Mouse (Mus musculus): ENCODE results near the gene Prss43. TPM values are rescaled to one million over a fixed set of nuclear protein-coding genes. Genes with fewer than 3 reads are reported as not detected.
"Not testable (repeated sequence)": the region's sequence is repeated elsewhere in the genome, so short reads cannot be mapped to it uniquely, and the experiment has no call there.

The Prss43 gene
- polyA plus RNA-seq (2017; shearing (Covaris generic)): not detected

- no peak for ATAC-seq
Observed at GRCm38 (mm10) chr9:110826390-110826789, at the start of gene Prss43. Gene Prss43 (plus strand): TSS chr9:110826690.

GRCm38 (mm10) chr9:110778100-110778499 is 48.4 kb upstream of the Prss43 start:
- no peak for ATAC-seq

GRCm38 (mm10) chr9:110778559-110778958 is 47.9 kb upstream of the Prss43 start:
- no peak for ATAC-seq

- no peak for ATAC-seq
Observed at GRCm38 (mm10) chr9:110779242-110779913, 47.1 kb upstream of the Prss43 start.

- peak; percentile 91 for ATAC-seq
Observed at GRCm38 (mm10) chr9:110781256-110781721, 45.2 kb upstream of the Prss43 start.

GRCm38 (mm10) chr9:110781731-110782130 is 44.8 kb upstream of the Prss43 start:
- peak; percentile 7 for ATAC-seq

- ATAC-seq: no peak
Observed at GRCm38 (mm10) chr9:110783611-110784010, 42.9 kb upstream of the Prss43 start.

GRCm38 (mm10) chr9:110788169-110788568 is 38.3 kb upstream of the Prss43 start:
- ATAC-seq: no peak

- no peak for ATAC-seq
Observed at GRCm38 (mm10) chr9:110790462-110790861, 36.0 kb upstream of the Prss43 start.

GRCm38 (mm10) chr9:110797013-110797412 is 29.5 kb upstream of the Prss43 start:
- no peak for ATAC-seq

GRCm38 (mm10) chr9:110797866-110798265 is 28.6 kb upstream of the Prss43 start, which contains the start of gene Prss42:
Gene Prss42 (plus strand): TSS chr9:110798166.
- no peak for ATAC-seq

GRCm38 (mm10) chr9:110800834-110801479 is 25.5 kb upstream of the Prss43 start:
- no peak for ATAC-seq

- no peak for ATAC-seq
Observed at GRCm38 (mm10) chr9:110803294-110803693, 23.2 kb upstream of the Prss43 start.

GRCm38 (mm10) chr9:110810051-110810450 is 16.4 kb upstream of the Prss43 start:
- no peak for ATAC-seq

- ATAC-seq: no peak
Observed at GRCm38 (mm10) chr9:110813789-110814188, 12.7 kb upstream of the Prss43 start, which contains the start of gene Prss44. Gene Prss44 (plus strand): TSS chr9:110813994.

- ATAC-seq: not testable (repeated sequence)
Observed at GRCm38 (mm10) chr9:110820546-110820945, 5.9 kb upstream of the Prss43 start.

- ATAC-seq: no peak
Observed at GRCm38 (mm10) chr9:110821436-110821835, 5.1 kb upstream of the Prss43 start.

GRCm38 (mm10) chr9:110825426-110825825 is 1.1 kb upstream of the Prss43 start:
- no peak for ATAC-seq

GRCm38 (mm10) chr9:110825832-110826231 is 658 bp upstream of the Prss43 start:
- ATAC-seq: no peak

- no peak for ATAC-seq
Observed at GRCm38 (mm10) chr9:110833021-110833420, 6.5 kb downstream of the Prss43 start.

GRCm38 (mm10) chr9:110834411-110834810 is 7.9 kb downstream of the Prss43 start, which contains the start of gene Prss45:
Gene Prss45 (plus strand): TSS chr9:110834588.
- ATAC-seq: no peak

GRCm38 (mm10) chr9:110834961-110835360 is 8.5 kb downstream of the Prss43 start:
- no peak for ATAC-seq

GRCm38 (mm10) chr9:110836112-110836511 is 9.6 kb downstream of the Prss43 start:
- ATAC-seq: no peak

GRCm38 (mm10) chr9:110840905-110841304 is 14.4 kb downstream of the Prss43 start:
- ATAC-seq: no peak

Data from CD4-positive, CD25-positive, alpha-beta regulatory T cell, adult 4 months (primary cell).